Mouse (Mus musculus): ENCODE data around the gene Lamc2.

DNA sequence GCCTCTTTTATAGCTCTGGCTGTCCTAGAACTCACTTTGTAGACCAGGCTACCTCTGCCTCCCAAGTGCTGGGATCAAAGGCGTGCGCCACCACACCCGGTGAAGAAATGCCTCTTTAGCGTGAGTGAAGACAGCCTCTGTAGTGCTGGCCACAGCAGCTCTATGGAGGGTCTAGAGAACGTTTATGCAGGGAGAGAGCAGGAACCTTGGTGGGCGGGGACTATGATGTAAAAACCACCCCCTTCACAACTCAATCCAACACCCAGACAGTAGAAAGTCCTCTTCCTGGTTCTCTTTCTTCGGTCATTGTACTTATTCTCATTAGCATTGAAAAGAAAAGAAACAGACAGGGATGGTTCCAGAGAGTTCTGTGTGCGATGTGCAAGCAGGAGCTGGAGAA is 40.8 kb upstream of the Lamc2 start:
- TF ChIP-seq POLR2A (IDR thresholded peaks at IDR 0.05; ENCODE audit: borderline replicate concordance, control insufficient read depth, low read depth, low read length): no peak
- TF ChIP-seq CTCF (IDR thresholded peaks at IDR 0.05; ENCODE audit: control insufficient read depth, insufficient read depth, low read length): no peak
